10 mouse cellular contexts compared by ENCODE assay signal in genomic region chr3:89136365-89136764, GRCm38 (mm10). TPM values are rescaled to one million over a fixed set of nuclear protein-coding genes. Genes with fewer than 3 reads are reported as not detected.
DNase-seq lines count a peak whose midpoint lies in the region; ATAC-seq and TF ChIP-seq lines count a peak whose summit lies in the region.
"Had no signal": no experiment of that assay in that cellular context is flagged by ENCODE, and none has a peak within 500 bp of the region (broad histone marks: within the 10 kb centered on the region; RNA-seq: fewer than 3 reads in every experiment).

No protein-coding gene starts in this region.

- H3K9me3 ChIP-seq in G1E (replicated peaks) = no peaks in the 10 kb centered on the region
- H3K9me3 ChIP-seq in hindbrain, postnatal 0 days (ENCODE audit: low read length) = no peaks in the 10 kb centered on the region
- H3K9me3 ChIP-seq in liver, embryonic 11.5 days (ENCODE audit: control insufficient read depth, low read length) = no peaks in the 10 kb centered on the region

- no peak overlapping the region for H3K27ac ChIP-seq in hindbrain, postnatal 0 days
- peak overlapping the region; percentile 98 for H3K27ac ChIP-seq in liver, embryonic 11.5 days (ENCODE audit: low read depth, low read length)

- peak overlapping the region; percentile 81 for H3K4me3 ChIP-seq in G1E (ENCODE audit: low read depth, low read length)
- H3K4me3 ChIP-seq in hindbrain, postnatal 0 days (ENCODE audit: low read length) = no peak overlapping the region
- peak overlapping the region; percentile 64 for H3K4me3 ChIP-seq in liver, embryonic 11.5 days (ENCODE audit: low read depth, low read length)

- H3K27me3 ChIP-seq in G1E (ENCODE audit: insufficient read depth, low read length) = no peaks in the 10 kb centered on the region
- no peaks in the 10 kb centered on the region for H3K27me3 ChIP-seq in hindbrain, postnatal 0 days (ENCODE audit: insufficient read depth, low read length)
- H3K27me3 ChIP-seq in liver, embryonic 11.5 days (replicated peaks; ENCODE audit: control insufficient read depth, insufficient read depth, low read length) = no peaks in the 10 kb centered on the region

- no peak overlapping the region for H3K9ac ChIP-seq in hindbrain, postnatal 0 days (replicated peaks; ENCODE audit: low read length)
- peak overlapping the region; percentile 84 for H3K9ac ChIP-seq in liver, embryonic 11.5 days (ENCODE audit: low read depth, low read length)

- intact Hi-C loops in left cerebral cortex, postnatal 25 days (cut with DNase I) = no loop called here

- TF ChIP-seq CTCF in G1E (IDR thresholded peaks at IDR 0.05; ENCODE audit: low read depth, low read length) = peak; percentile 42; the same call in 1 of the 2 replicates
- TF ChIP-seq CTCF in hindbrain, postnatal 0 days (IDR thresholded peaks at IDR 0.05; ENCODE audit: low read depth) = peak; percentile 15; the same call in 1 of the 2 replicates

- DNase-seq in CD4-positive, CD25-positive, alpha-beta regulatory T cell, adult 2 months (ENCODE audit: low read depth, low spot score) = peak; percentile 22
- DNase-seq in G1E (ENCODE audit: low spot score) = peak; percentile 75
- DNase-seq in hindbrain, postnatal 0 days (ENCODE audit: low spot score) = no peak
- peak; percentile 61 for DNase-seq in liver, embryonic 11.5 days (ENCODE audit: low spot score)
- no peak for DNase-seq in frontal cortex, adult 2 months (ENCODE audit: extremely low spot score in 1 of 2, low spot score in 1 of 2)
- no peak for DNase-seq in left cerebral cortex, postnatal 25 days (ENCODE audit: low spot score in 2 of 2)
- no peak for DNase-seq in urinary bladder, postnatal 14 days (ENCODE audit: low spot score)
- DNase-seq: cerebellum, postnatal 36 days had no signal

- H3K36me3 ChIP-seq in G1E (replicated peaks) = peaks cover 37% of the 10 kb centered on the region
- no peaks in the 10 kb centered on the region for H3K36me3 ChIP-seq in hindbrain, postnatal 0 days (ENCODE audit: insufficient read depth, low read length)
- H3K36me3 ChIP-seq in liver, embryonic 11.5 days (ENCODE audit: control insufficient read depth, insufficient read depth, low read length) = peaks cover 3% of the 10 kb centered on the region; the same call in 1 of the 2 replicates

- 33% methylated on average over 9 of the region's 9 CpGs for WGBS in hindbrain, postnatal 0 days
- 24% methylated on average over 9 of the region's 9 CpGs for WGBS in liver, embryonic 11.5 days

- no peak overlapping the region for H3K4me2 ChIP-seq in hindbrain, postnatal 0 days (ENCODE audit: low read depth, low read length)
- H3K4me2 ChIP-seq in liver, embryonic 11.5 days = peak overlapping the region; percentile 71

- H3K4me1 ChIP-seq in G1E (ENCODE audit: insufficient read depth, low read depth, low read length) = peaks cover 92% of the 10 kb centered on the region
- H3K4me1 ChIP-seq in hindbrain, postnatal 0 days (ENCODE audit: insufficient read depth, low read length) = no peaks in the 10 kb centered on the region
- H3K4me1 ChIP-seq in liver, embryonic 11.5 days (replicated peaks; ENCODE audit: control insufficient read depth, insufficient read depth, low read length) = peaks cover 37% of the 10 kb centered on the region

- ATAC-seq in CD4-positive, CD25-positive, alpha-beta regulatory T cell, adult 4 months = no peak
- ATAC-seq in G1E (ENCODE audit: extremely low read depth, insufficient number of reproducible peaks, low FRiP score, poor library complexity, severe bottlenecking) = 0 out of 2 replicates have a peak, but pooled peaks have one; percentile 23
- no peak for ATAC-seq in hindbrain, postnatal 0 days
- peak; percentile 52 for ATAC-seq in liver, embryonic 11.5 days (replicated peaks; ENCODE audit: low FRiP score)

RNA-seq across cellular contexts. Expression of gene Pklr, which starts 0.4 kb away (rescaled TPM):
- polyA plus RNA-seq in CD4-positive, CD25-positive, alpha-beta regulatory T cell, adult 4 months (2017; shearing (Covaris generic)) = not detected
- total RNA-seq in G1E (2014; fragmentation: Nextera tagmentation) (36.9 and 51.2 TPM in 2 replicates), G1E (2017) (22.9 and 31.8 TPM in 2 replicates)
- polyA plus RNA-seq in G1E (2012) = 37.7 and 80.3 TPM in 2 replicates
- not detected in 2 replicates for total RNA-seq in hindbrain, postnatal 0 days (2014; rRNA removed)
- polyA plus RNA-seq in hindbrain, postnatal 0 days (2015; fragmentation: Nextera tagmentation; extraction: Ambion mirVana) = 0.10 and 0.21 TPM in 2 replicates
- 117 and 144 TPM in 2 replicates for polyA plus RNA-seq in liver, embryonic 11.5 days (2014; fragmentation: Nextera tagmentation; extraction: Ambion mirVana)
- polyA plus RNA-seq in frontal cortex, adult 2 months (2012; rRNA removed) = not detected in 2 replicates
- not detected for total RNA-seq in left cerebral cortex, postnatal 25 days (2021)

RNA-seq across cellular contexts. Expression of gene Hcn3, which starts 23.6 kb away (rescaled TPM):
- polyA plus RNA-seq in CD4-positive, CD25-positive, alpha-beta regulatory T cell, adult 4 months (2017; shearing (Covaris generic)) = 1 to 10 TPM; 1.3 to 2.4 TPM
- 0.53 TPM in 1 of 2 replicates, not detected in the other for total RNA-seq in G1E (2014; fragmentation: Nextera tagmentation)
- 0.27 and 0.41 TPM in 2 replicates for total RNA-seq in G1E (2017)
- polyA plus RNA-seq in G1E (2012) = 0.85 and 1.0 TPM in 2 replicates
- 83.8 and 85.7 TPM in 2 replicates for total RNA-seq in hindbrain, postnatal 0 days (2014; rRNA removed)
- 33.5 and 38.1 TPM in 2 replicates for polyA plus RNA-seq in hindbrain, postnatal 0 days (2015; fragmentation: Nextera tagmentation; extraction: Ambion mirVana)
- polyA plus RNA-seq in liver, embryonic 11.5 days (2014; fragmentation: Nextera tagmentation; extraction: Ambion mirVana) = 1.2 and 1.6 TPM in 2 replicates
- 33.3 and 36.8 TPM in 2 replicates for polyA plus RNA-seq in frontal cortex, adult 2 months (2012; rRNA removed)
- total RNA-seq in left cerebral cortex, postnatal 25 days (2021) = 10 to 100 TPM; 16.0 to 18.7 TPM

RNA-seq across cellular contexts. Expression of gene Clk2, which starts 28.2 kb away (rescaled TPM):
- 10 to 100 TPM; 15.7 to 23.0 TPM for polyA plus RNA-seq in CD4-positive, CD25-positive, alpha-beta regulatory T cell, adult 4 months (2017; shearing (Covaris generic))
- total RNA-seq in G1E (2014; fragmentation: Nextera tagmentation) = 130 and 131 TPM in 2 replicates
- total RNA-seq in G1E (2017) = 78.9 and 80.9 TPM in 2 replicates
- 72.3 and 73.3 TPM in 2 replicates for polyA plus RNA-seq in G1E (2012)
- total RNA-seq in hindbrain, postnatal 0 days (2014; rRNA removed) = 36.3 and 43.1 TPM in 2 replicates
- polyA plus RNA-seq in hindbrain, postnatal 0 days (2015; fragmentation: Nextera tagmentation; extraction: Ambion mirVana) = 13.3 and 13.7 TPM in 2 replicates
- polyA plus RNA-seq in liver, embryonic 11.5 days (2014; fragmentation: Nextera tagmentation; extraction: Ambion mirVana) = 18.8 and 22.8 TPM in 2 replicates
- 71.1 and 76.2 TPM in 2 replicates for polyA plus RNA-seq in frontal cortex, adult 2 months (2012; rRNA removed)
- total RNA-seq in left cerebral cortex, postnatal 25 days (2021) = 10 to 100 TPM; 39.0 to 46.6 TPM

RNA-seq across cellular contexts. Expression of gene Fdps, which starts 34.6 kb away (rescaled TPM):
- 10 to 100 TPM; 63.1 to 97.7 TPM for polyA plus RNA-seq in CD4-positive, CD25-positive, alpha-beta regulatory T cell, adult 4 months (2017; shearing (Covaris generic))
- total RNA-seq in G1E (2014; fragmentation: Nextera tagmentation) (59.4 and 73.1 TPM in 2 replicates), G1E (2017) (481 and 571 TPM in 2 replicates)
- polyA plus RNA-seq in G1E (2012) = 11.2 and 22.5 TPM in 2 replicates
- total RNA-seq in hindbrain, postnatal 0 days (2014; rRNA removed) = 340 and 366 TPM in 2 replicates
- polyA plus RNA-seq in hindbrain, postnatal 0 days (2015; fragmentation: Nextera tagmentation; extraction: Ambion mirVana) = 310 and 341 TPM in 2 replicates
- 284 and 300 TPM in 2 replicates for polyA plus RNA-seq in liver, embryonic 11.5 days (2014; fragmentation: Nextera tagmentation; extraction: Ambion mirVana)
- 97.5 and 98.5 TPM in 2 replicates for polyA plus RNA-seq in frontal cortex, adult 2 months (2012; rRNA removed)
- 10 to 100 TPM; 81.0 to 88.8 TPM for total RNA-seq in left cerebral cortex, postnatal 25 days (2021)

RNA-seq across cellular contexts. Expression of gene Gm43738, which starts 35.5 kb away (rescaled TPM):
- polyA plus RNA-seq in CD4-positive, CD25-positive, alpha-beta regulatory T cell, adult 4 months (2017; shearing (Covaris generic)) = not detected
- total RNA-seq in G1E (2014; fragmentation: Nextera tagmentation) (not detected in 2 replicates), G1E (2017) (not detected in 2 replicates)
- polyA plus RNA-seq in G1E (2012) = 1.6 and 4.3 TPM in 2 replicates
- not detected in 2 replicates for total RNA-seq in hindbrain, postnatal 0 days (2014; rRNA removed)
- not detected in 2 replicates for polyA plus RNA-seq in hindbrain, postnatal 0 days (2015; fragmentation: Nextera tagmentation; extraction: Ambion mirVana)
- polyA plus RNA-seq in liver, embryonic 11.5 days (2014; fragmentation: Nextera tagmentation; extraction: Ambion mirVana) = 0.14 TPM in 1 of 2 replicates, not detected in the other
- polyA plus RNA-seq in frontal cortex, adult 2 months (2012; rRNA removed) = 0.08 TPM in 1 of 2 replicates, not detected in the other
- not detected for total RNA-seq in left cerebral cortex, postnatal 25 days (2021)
- total RNA-seq: hematopoietic stem cell, adult 5-6 weeks had no signal

Comparison
In these comparisons a context has a peak if more than half of its experiments do, and no peak if none do; other contexts are left out.
1. DNase-seq: peak in CD4-positive, CD25-positive, alpha-beta regulatory T cell, adult 2 months (single experiment), G1E (single experiment) and liver, embryonic 11.5 days (single experiment); none in hindbrain, postnatal 0 days (single experiment), frontal cortex, adult 2 months (0 of 2), left cerebral cortex, postnatal 25 days (0 of 2) and urinary bladder, postnatal 14 days (single experiment).
2. ATAC-seq: peak in G1E (single experiment) and liver, embryonic 11.5 days (single experiment); none in CD4-positive, CD25-positive, alpha-beta regulatory T cell, adult 4 months (single experiment) and hindbrain, postnatal 0 days (single experiment).
3. RNA of gene Pklr, which starts 0.4 kb away (polyA plus RNA-seq): 117 to 144 TPM in liver, embryonic 11.5 days and 37.7 to 80.3 TPM in G1E; not detected in CD4-positive, CD25-positive, alpha-beta regulatory T cell, adult 4 months, 0.10 to 0.21 TPM in hindbrain, postnatal 0 days and not detected in frontal cortex, adult 2 months; every median in the first group is over 10 times any median in the second.